Mouse (Mus musculus) lung, embryonic 16.5 days (tissue): Measurements from ENCODE around the gene Serpina12. TPM values are rescaled to one million over a fixed set of nuclear protein-coding genes. Genes with fewer than 3 reads are reported as not detected.

Experiments used
- ATAC-seq: fragments of 200-750 bp; cut with Nextera tagmentation; 2 replicates; pipeline ENCODE4 v1.8.0; 2017; ENCODE audit warnings: low read depth, mild to moderate bottlenecking, moderate library complexity
- H3K27ac ChIP-seq: fragments of 300-500 bp; sonication (generic); 2 replicates; pipeline ENCODE4 v1.5.1; 2014; ENCODE audit warnings: mild to moderate bottlenecking, control low read depth, low read length
- H3K27me3 ChIP-seq: fragments of 300-500 bp; sonication (generic); 2 replicates; pipeline ENCODE4 v1.6.1; 2014; ENCODE audit warnings: low read depth, low read length, mixed read lengths; ENCODE audit not compliant: control insufficient read depth, insufficient read depth
- H3K36me3 ChIP-seq: fragments of 300-500 bp; sonication (generic); 2 replicates; pipeline ENCODE4 v1.6.1; 2014; ENCODE audit warnings: low read length; ENCODE audit not compliant: control insufficient read depth, insufficient read depth
- H3K4me1 ChIP-seq: fragments of 300-500 bp; sonication (generic); replicated peaks from 2 replicates; pipeline ENCODE4 v1.6.1; 2014; ENCODE audit warnings: low read length, mixed read lengths; ENCODE audit not compliant: control insufficient read depth, insufficient read depth
- H3K4me2 ChIP-seq: fragments of 300-500 bp; sonication (generic); 2 replicates; pipeline ENCODE4 v1.6.1; 2014; ENCODE audit warnings: low read depth, low read length, control low read depth
- H3K4me3 ChIP-seq: fragments of 300-500 bp; sonication (generic); 2 replicates; pipeline ENCODE4 v1.5.1; 2014; ENCODE audit warnings: mild to moderate bottlenecking, low read length, control low read depth
- H3K9ac ChIP-seq: fragments of 300-500 bp; sonication (generic); 2 replicates; pipeline ENCODE4 v1.6.1; 2014; ENCODE audit warnings: low read length, control low read depth
- H3K9me3 ChIP-seq: fragments of 300-500 bp; sonication (generic); 2 replicates; pipeline ENCODE4 v1.6.1; 2016; ENCODE audit warnings: low read length; ENCODE audit not compliant: control insufficient read depth
- WGBS: fragments of 180-500 bp; shearing (Covaris S2); extraction: QIAGEN DNeasy Blood & Tissue Kit; methylation state at CpG from one replicate; pipeline ENCODE4 v1.1.7; 2014; 5-methylcytosine and 5-hydroxymethylcytosine counted together
- polyA plus RNA-seq: library from polyadenylated mRNA; unstranded; fragments of >200 nt; fragmentation: Nextera tagmentation; extraction: Ambion mirVana; gene quantifications from 2 replicates; pipeline ENCODE4 v1.2.1, GENCODE M21; 2015

Serpina12 gene
- polyA plus RNA-seq, 1 experiment from 2014 or later = not detected

GRCm38 (mm10) chr12:103996513-103996912 is 47.7 kb downstream of the Serpina12 start:
- H3K4me3 ChIP-seq = no peak overlapping the region
- no peak overlapping the region for H3K27ac ChIP-seq
- no peak overlapping the region for H3K4me2 ChIP-seq
- H3K9ac ChIP-seq = no peak overlapping the region
- H3K36me3 ChIP-seq = no peaks in the 10 kb centered on the region
- no peaks in the 10 kb centered on the region for H3K4me1 ChIP-seq
- no peaks in the 10 kb centered on the region for H3K27me3 ChIP-seq
- H3K9me3 ChIP-seq = no peaks in the 10 kb centered on the region
- 55% methylated on average over 2 of the region's 2 CpGs for WGBS
- peak; percentile 44 for ATAC-seq

GRCm38 (mm10) chr12:103995292-103996072 is 48.8 kb downstream of the Serpina12 start:
- Histone ChIP-seq H3K4me2 (no peak overlapping the region), H3K27ac (no peak overlapping the region), H3K9me3 (no peaks in the 10 kb centered on the region), H3K4me1 (no peaks in the 10 kb centered on the region), H3K36me3 (no peaks in the 10 kb centered on the region), H3K4me3 (no peak overlapping the region), H3K27me3 (no peaks in the 10 kb centered on the region), H3K9ac (no peak overlapping the region)
- 41% methylated on average over 5 of the region's 5 CpGs for WGBS
- peak; percentile 68; the same call in 1 of the 2 replicates for ATAC-seq

- no peak for ATAC-seq
- no peaks in the 10 kb centered on the region for H3K36me3 ChIP-seq
- no peak overlapping the region for H3K9ac ChIP-seq
- H3K27ac ChIP-seq = no peak overlapping the region
- 48% methylated on average over 7 of the region's 7 CpGs for WGBS
- no peaks in the 10 kb centered on the region for H3K27me3 ChIP-seq
- H3K9me3 ChIP-seq = no peaks in the 10 kb centered on the region
- no peak overlapping the region for H3K4me2 ChIP-seq
- H3K4me1 ChIP-seq = no peaks in the 10 kb centered on the region
- no peak overlapping the region for H3K4me3 ChIP-seq
Measured at GRCm38 (mm10) chr12:103992945-103993344, 51.3 kb downstream of the Serpina12 start.

GRCm38 (mm10) chr12:103989857-103990256 is 54.4 kb downstream of the Serpina12 start, which contains the start of gene Serpina11:
Gene Serpina11 (minus strand): TSS chr12:103989957.
- no peak for ATAC-seq
- no peaks in the 10 kb centered on the region for H3K9me3 ChIP-seq
- no peak within 1 kb of the TSS for H3K27ac ChIP-seq
- no peaks in the 10 kb centered on the region for H3K4me1 ChIP-seq
- H3K4me3 ChIP-seq = no peak within 1 kb of the TSS
- no peak within 1 kb of the TSS for H3K4me2 ChIP-seq
- no peak within 1 kb of the TSS for H3K9ac ChIP-seq
- 78% methylated on average over 6 of the region's 6 CpGs for WGBS
- H3K36me3 ChIP-seq = no peaks in the 10 kb centered on the region
- no peaks in the 10 kb centered on the region for H3K27me3 ChIP-seq

- Histone ChIP-seq H3K27me3 (no peaks in the 10 kb centered on the region), H3K4me2 (no peak overlapping the region), H3K4me1 (no peaks in the 10 kb centered on the region), H3K9me3 (no peaks in the 10 kb centered on the region), H3K9ac (no peak overlapping the region), H3K36me3 (no peaks in the 10 kb centered on the region), H3K27ac (no peak overlapping the region), H3K4me3 (no peak overlapping the region)
- no peak for ATAC-seq
- WGBS = 40% methylated on average over 2 of the region's 2 CpGs
Measured at GRCm38 (mm10) chr12:103989514-103989767, 54.8 kb downstream of the Serpina12 start.

- ATAC-seq = no peak
- Histone ChIP-seq H3K27ac (no peak overlapping the region), H3K9me3 (no peaks in the 10 kb centered on the region), H3K36me3 (no peaks in the 10 kb centered on the region), H3K4me1 (no peaks in the 10 kb centered on the region), H3K9ac (no peak overlapping the region), H3K4me3 (no peak overlapping the region), H3K4me2 (no peak overlapping the region), H3K27me3 (no peaks in the 10 kb centered on the region)
- WGBS = 24% methylated on average over 14 of the region's 14 CpGs
Measured at GRCm38 (mm10) chr12:103988754-103989513, 55.3 kb downstream of the Serpina12 start.

- Histone ChIP-seq H3K36me3 (no peaks in the 10 kb centered on the region), H3K4me3 (no peak overlapping the region), H3K27me3 (no peaks in the 10 kb centered on the region), H3K27ac (no peak overlapping the region), H3K4me2 (no peak overlapping the region), H3K9ac (no peak overlapping the region), H3K9me3 (no peaks in the 10 kb centered on the region), H3K4me1 (no peaks in the 10 kb centered on the region)
- no peak for ATAC-seq
- WGBS = 46% methylated on average over 5 of the region's 5 CpGs
Measured at GRCm38 (mm10) chr12:103985868-103986267, 58.4 kb downstream of the Serpina12 start.

- Histone ChIP-seq H3K4me1 (no peaks in the 10 kb centered on the region), H3K4me2 (no peak overlapping the region), H3K36me3 (no peaks in the 10 kb centered on the region), H3K4me3 (no peak overlapping the region), H3K27me3 (no peaks in the 10 kb centered on the region), H3K9ac (no peak overlapping the region), H3K9me3 (no peaks in the 10 kb centered on the region), H3K27ac (no peak overlapping the region)
- ATAC-seq = no peak
- 46% methylated on average over 4 of the region's 4 CpGs for WGBS
Measured at GRCm38 (mm10) chr12:103984935-103985334, 59.3 kb downstream of the Serpina12 start.

- Histone ChIP-seq H3K4me2 (no peak overlapping the region), H3K27me3 (no peaks in the 10 kb centered on the region)
- WGBS = 35% methylated on average over 7 of the region's 7 CpGs
Measured at GRCm38 (mm10) chr12:103981646-103982360, 62.4 kb downstream of the Serpina12 start.

More at GRCm38 (mm10) chr12:103981646-103982360, 62.4 kb downstream of the Serpina12 start:
- Histone ChIP-seq H3K9ac (no peak overlapping the region), H3K36me3 (no peaks in the 10 kb centered on the region), H3K27ac (no peak overlapping the region), H3K4me1 (no peaks in the 10 kb centered on the region), H3K9me3 (no peaks in the 10 kb centered on the region), H3K4me3 (no peak overlapping the region)
- ATAC-seq = no peak
